Mouse (Mus musculus) cerebral cortex, adult 2 months (tissue): ENCODE measurements around the gene Slco3a1.

Experiments used
- WGBS: fragments of 180-500 bp; shearing (Covaris S2); methylation state at CpG from one replicate; pipeline ENCODE4 v1.1.7; 2018; 5-methylcytosine and 5-hydroxymethylcytosine counted together

The Slco3a1 gene

GRCm38 (mm10) chr7:74381881-74382281 is 172.7 kb downstream of the Slco3a1 start:
- 57% methylated on average over 2 of the region's 2 CpGs for WGBS

GRCm38 (mm10) chr7:74381051-74381450 is 173.5 kb downstream of the Slco3a1 start:
- WGBS: 64% methylated on average over 2 of the region's 2 CpGs

GRCm38 (mm10) chr7:74377909-74378308 is 176.7 kb downstream of the Slco3a1 start:
- WGBS: 64% methylated on average over 10 of the region's 10 CpGs

DNA sequence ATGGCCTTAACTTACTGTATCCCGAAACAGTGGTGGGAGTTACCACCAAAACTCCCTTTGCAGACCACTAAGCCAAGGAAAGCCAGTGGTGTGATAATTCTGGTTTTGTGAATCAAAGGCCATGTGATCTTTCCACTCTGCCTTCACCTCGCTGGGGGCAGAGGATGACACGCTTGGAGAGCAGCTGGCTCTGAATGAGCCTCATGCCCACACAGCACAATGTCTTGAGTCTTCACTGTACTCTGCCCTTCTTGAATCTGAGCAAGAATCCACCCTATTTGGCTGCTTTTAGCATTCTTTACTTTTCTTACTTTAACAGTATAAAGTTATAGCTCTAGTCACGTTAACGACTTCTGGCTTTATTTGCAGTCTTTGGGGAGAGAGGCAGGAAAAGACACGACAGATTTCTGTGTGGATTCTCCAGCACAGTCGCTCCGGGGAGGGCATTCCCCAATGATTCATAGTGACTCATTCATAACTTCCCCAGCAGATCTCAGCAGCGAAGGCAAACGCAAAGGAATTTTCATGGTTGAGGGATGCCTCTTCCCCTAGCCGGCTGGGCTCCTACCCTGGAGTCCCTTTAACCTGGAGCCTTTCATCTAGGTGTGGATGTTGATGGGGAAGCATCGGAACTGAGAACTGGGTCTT is 178.1 kb downstream of the Slco3a1 start:
- WGBS: 35% methylated on average over 12 of the region's 12 CpGs

DNA sequence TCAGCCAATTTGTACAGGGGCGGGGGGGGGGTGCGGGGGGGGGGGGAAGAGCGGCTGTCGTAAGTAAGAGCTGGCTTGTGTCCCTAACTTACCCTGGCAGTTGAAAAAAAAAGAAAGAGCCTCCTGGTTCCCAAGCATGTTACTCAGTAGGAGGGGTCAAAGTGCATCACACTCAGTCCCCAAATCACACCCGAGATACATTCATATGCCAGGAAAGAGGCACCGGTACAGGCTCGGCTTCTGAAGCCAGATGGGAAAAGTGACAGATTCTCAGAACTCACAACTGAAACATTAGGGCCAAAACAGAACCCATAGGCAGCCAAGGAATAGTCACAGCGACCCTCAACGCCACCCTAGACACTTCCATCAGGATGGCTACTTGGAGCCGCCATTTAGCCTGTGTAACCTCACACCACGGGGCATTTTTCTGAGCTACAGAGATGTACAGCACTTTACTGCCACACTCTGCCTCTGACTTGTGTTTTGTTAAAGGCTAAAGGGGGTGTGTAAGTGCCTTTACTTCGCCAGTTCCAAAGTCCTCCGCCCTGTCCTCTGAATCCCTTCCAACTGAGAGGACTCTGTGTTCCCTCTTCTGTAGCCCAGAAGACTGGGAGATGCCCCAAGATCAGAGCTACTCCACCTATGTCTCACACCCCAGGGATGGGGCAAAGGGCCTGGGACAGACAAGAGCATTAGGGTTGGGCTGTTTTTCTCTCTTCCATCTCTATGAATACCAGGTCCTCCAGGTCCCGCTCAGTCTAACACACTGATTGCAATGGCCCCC is 179.2 kb downstream of the Slco3a1 start:
- WGBS: 73% methylated on average over 14 of the region's 14 CpGs

- WGBS: 89% methylated on average over 6 of the region's 6 CpGs
Measured at GRCm38 (mm10) chr7:74373056-74373455, 181.5 kb downstream of the Slco3a1 start.

DNA sequence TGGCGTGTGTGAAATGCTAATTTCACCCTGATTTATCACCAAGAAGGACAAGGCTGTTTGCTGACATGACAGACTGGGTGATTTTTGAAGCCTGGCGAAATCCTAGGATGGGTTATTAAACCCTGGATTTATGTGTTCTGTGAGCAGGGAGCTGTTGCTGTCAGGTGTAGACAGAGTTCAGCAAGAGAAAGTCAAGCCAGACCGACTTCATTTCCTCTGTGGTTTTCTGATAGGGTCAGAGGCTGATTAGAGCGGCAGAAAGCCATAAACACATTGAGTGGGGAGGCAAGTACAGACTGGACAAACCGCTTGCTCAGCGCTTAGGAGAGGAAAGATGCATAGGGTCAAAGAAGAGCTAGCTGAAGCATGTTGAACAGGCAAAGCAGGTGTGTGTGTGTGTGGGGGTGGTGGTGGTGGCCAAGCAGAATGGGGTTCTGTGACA is 182.4 kb downstream of the Slco3a1 start:
- 83% methylated on average over 6 of the region's 6 CpGs for WGBS

GRCm38 (mm10) chr7:74371656-74372055 is 182.9 kb downstream of the Slco3a1 start:
- WGBS: 44% methylated on average over 2 of the region's 2 CpGs

DNA sequence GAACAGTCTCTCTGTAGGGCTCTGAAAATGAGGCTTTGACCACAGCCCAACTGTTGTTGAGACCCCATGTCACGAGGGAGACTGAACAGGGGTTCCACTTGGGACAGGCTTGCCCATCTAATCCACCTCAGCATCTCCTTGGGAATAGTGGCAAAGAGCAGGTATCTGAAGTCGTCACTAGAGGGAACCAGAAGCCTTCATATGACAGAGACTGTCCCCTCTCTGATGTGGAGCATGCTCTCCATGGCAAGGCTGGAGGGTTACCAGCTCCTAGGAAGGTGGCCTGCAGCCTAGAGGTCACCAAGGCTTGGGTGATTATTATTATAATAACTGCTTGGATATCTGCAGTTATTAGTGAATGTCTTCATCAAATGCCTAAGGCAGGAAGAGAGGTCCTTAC is 183.4 kb downstream of the Slco3a1 start:
- 37% methylated on average over 2 of the region's 2 CpGs for WGBS

DNA sequence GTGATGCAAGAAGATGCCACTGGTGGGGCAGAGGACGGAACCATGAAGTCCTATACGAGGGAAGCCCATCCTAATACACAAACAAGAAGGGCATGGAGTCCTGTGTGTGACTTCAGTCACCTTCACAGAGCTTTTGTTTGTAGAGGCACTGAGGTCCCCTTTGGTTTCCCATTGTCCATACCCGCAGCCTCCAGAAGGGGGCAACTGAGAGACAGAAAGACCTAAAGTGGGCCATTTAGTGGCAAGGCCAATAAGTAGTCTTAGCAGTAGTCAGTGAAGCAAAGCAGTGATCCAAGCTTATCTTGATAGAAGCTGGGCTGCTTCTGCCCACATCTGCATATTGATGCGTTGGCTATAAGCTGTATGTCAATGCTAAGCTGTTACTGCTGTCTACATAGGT is 184.9 kb downstream of the Slco3a1 start:
- 78% methylated on average over 4 of the region's 4 CpGs for WGBS

GRCm38 (mm10) chr7:74368256-74368980 is 186.2 kb downstream of the Slco3a1 start:
- WGBS: 94% methylated on average over 11 of the region's 11 CpGs

- WGBS: 29% methylated on average over 7 of the region's 7 CpGs
Measured at GRCm38 (mm10) chr7:74367350-74367749, 187.2 kb downstream of the Slco3a1 start.

DNA sequence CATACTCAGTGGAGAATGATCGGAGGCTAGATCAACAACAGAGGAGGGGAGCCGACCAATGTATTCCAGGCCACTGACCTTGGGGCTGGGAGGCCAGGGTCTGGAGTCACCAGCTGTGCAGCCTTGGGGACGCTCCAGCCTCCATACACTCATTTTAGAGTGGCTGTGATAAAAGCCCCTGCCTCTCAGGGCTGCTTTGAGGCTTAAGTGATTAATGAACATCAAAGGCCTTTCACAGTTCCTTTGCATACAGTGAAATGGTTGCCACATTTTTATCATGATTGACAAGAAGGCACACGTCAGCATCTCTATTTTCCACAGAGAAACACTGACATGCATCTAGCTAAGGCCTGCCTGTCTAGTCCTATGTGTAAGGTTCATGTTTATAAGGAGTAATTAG is 189.0 kb downstream of the Slco3a1 start:
- WGBS: 77% methylated on average over 4 of the region's 4 CpGs

DNA sequence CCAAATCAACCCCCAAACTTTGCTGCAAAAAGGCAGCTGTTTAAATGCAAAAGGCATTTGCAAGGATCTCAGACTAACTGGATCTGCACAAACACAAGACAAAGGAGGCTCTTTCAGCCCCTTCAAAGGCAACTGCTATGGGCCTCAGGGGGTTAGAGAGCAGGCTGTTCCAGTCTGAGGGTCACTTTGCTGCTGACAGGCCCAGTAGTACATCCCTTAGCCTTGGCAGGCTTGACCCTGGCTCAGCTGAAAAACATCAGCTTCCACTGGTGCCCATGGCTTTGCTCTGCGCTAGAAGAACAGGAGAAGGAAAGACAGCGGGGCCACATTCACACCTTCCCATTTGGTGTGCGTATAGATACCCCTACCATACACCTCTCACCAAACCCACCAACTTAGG is 189.6 kb downstream of the Slco3a1 start:
- WGBS: 88% methylated on average over 3 of the region's 3 CpGs

- 68% methylated on average over 2 of the region's 2 CpGs for WGBS
Measured at GRCm38 (mm10) chr7:74363440-74363839, 191.1 kb downstream of the Slco3a1 start.

DNA sequence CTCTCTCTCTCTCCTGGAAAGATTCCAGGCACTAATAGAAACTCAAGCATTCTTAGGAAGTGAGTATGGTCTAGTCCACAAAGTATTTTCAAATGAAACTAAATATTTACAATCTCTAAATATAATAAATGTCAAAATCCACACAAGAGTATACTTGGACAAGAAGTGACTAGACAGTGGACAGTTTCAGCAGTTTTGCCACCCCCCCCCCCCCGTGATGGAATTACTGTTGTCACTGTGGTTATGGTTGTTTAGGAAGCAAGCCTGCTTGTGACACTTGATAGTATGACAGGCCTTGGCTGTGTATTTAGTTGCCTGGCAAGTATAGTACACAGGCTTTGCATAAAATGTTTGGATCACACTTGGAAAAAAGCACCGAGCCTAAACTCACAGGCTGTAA is 192.9 kb downstream of the Slco3a1 start:
- WGBS: 74% methylated on average over 2 of the region's 2 CpGs

- WGBS: 62% methylated on average over 8 of the region's 8 CpGs
Measured at GRCm38 (mm10) chr7:74354527-74355256, 199.9 kb downstream of the Slco3a1 start.

DNA sequence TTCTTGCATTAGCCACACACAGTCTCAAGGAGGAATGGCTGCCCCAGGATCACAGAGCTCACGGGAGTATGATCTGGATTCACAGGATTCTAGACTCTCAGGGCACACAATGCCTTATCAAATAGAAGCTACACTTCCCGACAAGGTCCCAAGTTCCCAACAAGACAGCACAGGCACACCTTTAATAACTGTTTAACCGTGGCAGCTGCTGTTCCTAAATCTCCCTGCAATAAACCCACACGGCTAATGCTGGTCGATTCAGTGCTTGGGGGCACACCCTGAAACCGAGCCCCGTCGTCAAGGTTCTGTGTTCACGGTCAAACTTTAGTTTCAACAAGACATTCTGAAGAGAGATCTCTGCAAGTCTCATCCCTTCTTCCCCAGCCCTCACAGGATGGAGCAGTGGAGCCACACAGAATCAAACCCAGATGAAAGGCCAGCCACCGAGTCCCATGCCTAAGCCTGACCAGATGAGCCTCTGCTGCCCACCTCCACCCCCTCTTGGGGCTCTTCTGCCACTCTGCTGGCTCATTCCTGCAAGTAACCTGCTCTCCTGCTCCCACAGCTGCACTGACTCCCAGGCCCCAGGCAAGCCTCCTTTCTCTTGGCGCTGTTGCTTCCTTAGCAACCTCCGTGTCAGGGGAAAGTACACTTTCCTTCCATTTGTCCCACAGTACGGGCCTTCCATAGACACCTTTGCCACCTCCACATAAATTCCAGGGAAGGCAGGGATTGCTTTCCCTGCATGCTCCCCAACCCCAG is 200.7 kb downstream of the Slco3a1 start:
- WGBS: 78% methylated on average over 13 of the region's 13 CpGs

DNA sequence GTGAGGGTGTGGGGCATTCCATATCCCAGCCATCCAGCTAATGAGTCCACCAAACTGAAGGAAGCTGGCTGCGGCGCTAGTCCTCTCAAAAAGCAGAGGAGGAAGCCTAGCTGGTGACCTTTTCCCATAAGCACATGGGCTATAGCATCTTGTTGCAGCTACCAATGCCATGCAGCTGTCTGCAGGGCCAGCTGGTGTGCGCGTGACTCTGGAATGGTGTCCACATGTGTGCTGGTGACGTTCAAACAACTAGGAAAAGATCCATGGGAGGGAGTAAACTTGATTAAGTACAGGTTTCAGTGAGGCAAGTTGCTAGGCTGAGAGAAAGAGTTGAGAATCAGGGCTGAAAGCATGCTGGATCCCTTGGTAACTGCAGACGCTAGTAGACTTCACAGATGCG is 201.3 kb downstream of the Slco3a1 start:
- 91% methylated on average over 7 of the region's 7 CpGs for WGBS

GRCm38 (mm10) chr7:74348318-74348890 is 206.2 kb downstream of the Slco3a1 start:
- WGBS: 84% methylated on average over 7 of the region's 7 CpGs

GRCm38 (mm10) chr7:74347026-74347425 is 207.6 kb downstream of the Slco3a1 start:
- WGBS: 67% methylated on average over 9 of the region's 9 CpGs
